Mouse (Mus musculus): ENCODE results near the gene Pax7. TPM values are rescaled to one million over a fixed set of nuclear protein-coding genes. Genes with fewer than 3 reads are reported as not detected.

Gene Pax7
- polyA plus RNA-seq, 1 experiment from 2014 or later, result 6.5 TPM

GRCm38 (mm10) chr4:139693315-139693714, 140.0 kb downstream of the Pax7 start:
- no peak overlapping the region for H3K4me2 ChIP-seq (replicated peaks)
- WGBS, result 13% methylated on average over 5 of the region's 5 CpGs
- no peak for ATAC-seq

GRCm38 (mm10) chr4:139689627-139690269, 143.6 kb downstream of the Pax7 start:
- peaks cover 34% of the 10 kb centered on the region for H3K27me3 ChIP-seq
- ATAC-seq, result no peak
- WGBS, result 27% methylated on average over 7 of the region's 7 CpGs
- H3K9me3 ChIP-seq, result no peaks in the 10 kb centered on the region
- no peak overlapping the region for H3K9ac ChIP-seq (replicated peaks)
- H3K36me3 ChIP-seq, result no peaks in the 10 kb centered on the region
- no peak overlapping the region for H3K4me2 ChIP-seq (replicated peaks)
- peaks cover 6% of the 10 kb centered on the region; the same call in 1 of the 2 replicates for H3K4me1 ChIP-seq (replicated peaks)
- no peak overlapping the region for H3K27ac ChIP-seq
- H3K4me3 ChIP-seq (replicated peaks), result no peak overlapping the region

More at GRCm38 (mm10) chr4:139693315-139693714, 140.0 kb downstream of the Pax7 start:
- no peaks in the 10 kb centered on the region for H3K9me3 ChIP-seq
- H3K4me3 ChIP-seq (replicated peaks), result no peak overlapping the region
- H3K4me1 ChIP-seq (replicated peaks), result peaks cover 14% of the 10 kb centered on the region
- H3K27me3 ChIP-seq, result peaks cover 39% of the 10 kb centered on the region
- no peak overlapping the region for H3K27ac ChIP-seq
- no peaks in the 10 kb centered on the region for H3K36me3 ChIP-seq
- no peak overlapping the region for H3K9ac ChIP-seq (replicated peaks)

GRCm38 (mm10) chr4:139688058-139688457, 145.3 kb downstream of the Pax7 start:
- WGBS, result 47% methylated on average over 9 of the region's 9 CpGs
- Histone ChIP-seq H3K9me3 (no peaks in the 10 kb centered on the region), H3K4me1 (replicated peaks) (peaks cover 6% of the 10 kb centered on the region; the same call in 1 of the 2 replicates), H3K27ac (no peak overlapping the region), H3K4me3 (replicated peaks) (no peak overlapping the region), H3K9ac (replicated peaks) (no peak overlapping the region), H3K4me2 (replicated peaks) (no peak overlapping the region), H3K36me3 (no peaks in the 10 kb centered on the region), H3K27me3 (peaks cover 23% of the 10 kb centered on the region)
- no peak for ATAC-seq

Other genes with a start within 250 kb of the Pax7 start
- gene Gm21969, start 230.3 kb downstream of the Pax7 start, polyA plus RNA-seq (2015; fragmentation: Nextera tagmentation; extraction: Ambion mirVana), result not detected in 2 replicates
- 18.0 and 20.0 TPM in 2 replicates for gene Aldh4a1, start 210.7 kb downstream of the Pax7 start, polyA plus RNA-seq (2015; fragmentation: Nextera tagmentation; extraction: Ambion mirVana)
- gene Tas1r2, start 180.0 kb downstream of the Pax7 start, polyA plus RNA-seq (2015; fragmentation: Nextera tagmentation; extraction: Ambion mirVana), result not detected in 2 replicates
- 0.46 and 0.58 TPM in 2 replicates for gene Klhdc7a, start 134.5 kb upstream of the Pax7 start, polyA plus RNA-seq (2015; fragmentation: Nextera tagmentation; extraction: Ambion mirVana)